Mouse (Mus musculus) heart, adult 2 months (tissue): ENCODE results near the gene Ube2cbp.

ENCODE experiments used
- CTCF ChIP-seq: fragments of 200-600 bp; IDR thresholded peaks from 2 replicates; pipeline ENCODE4 v1.8.1; 2022; ENCODE audit warnings: antibody characterized with exemption, mild to moderate bottlenecking, moderate library complexity
- POLR2A ChIP-seq: fragments of 200-500 bp; IDR thresholded peaks from 2 replicates; pipeline ENCODE4 v1.6.1; 2011; ENCODE audit warnings: mild to moderate bottlenecking, low read depth, low read length, control low read depth; ENCODE audit not compliant: insufficient read depth

DNA sequence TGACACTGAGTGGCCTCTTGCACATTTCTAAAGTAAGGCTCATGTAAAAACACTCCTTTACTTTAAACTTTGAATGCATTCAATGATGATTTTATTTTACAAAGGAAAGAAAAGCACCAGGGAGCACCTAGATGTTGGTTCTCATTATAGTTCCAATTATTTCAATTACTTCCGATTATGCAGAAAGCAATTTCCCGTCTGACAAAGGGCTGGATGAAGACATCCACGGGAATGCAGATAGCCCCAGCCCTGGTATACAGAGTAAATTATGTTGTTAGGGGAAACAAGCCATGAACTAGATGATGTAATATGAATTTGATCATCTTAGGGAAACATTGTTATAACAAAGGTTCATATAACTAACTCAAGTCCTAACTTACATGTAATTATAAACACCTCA lies 113.3 kb downstream of the Ube2cbp start:
- no peak for TF ChIP-seq POLR2A
- no peak for TF ChIP-seq CTCF
